Mouse (Mus musculus) gastrocnemius, postnatal 25 days (tissue): Measurements from ENCODE around the gene Nme2. TPM values are rescaled to one million over a fixed set of nuclear protein-coding genes. Genes with fewer than 3 reads are reported as not detected.

Source experiments
- total RNA-seq, 2 experiments: library from RNA; stranded (reverse); gene quantifications; 1 replicate in 1 of 2; 2 replicates in 1 of 2; pipeline ENCODE4 v1.2.3; 2021

Gene Nme2
- total RNA-seq, 2 experiments from 2014 or later: 496 to 573 TPM

Other genes with a start within 250 kb of the Nme2 start
- gene Utp18, start 70.5 kb downstream of the Nme2 start, total RNA-seq: 1 to 10 TPM; 8.2 to 8.7 TPM
- gene Mbtd1, start 70.4 kb downstream of the Nme2 start, total RNA-seq: 10 to 100 TPM in 1 of 2 experiments, 1 to 10 TPM in 1; 9.0 to 10.4 TPM
- 10 to 100 TPM; 17.4 to 19.1 TPM for gene Gm20390, start 12.0 kb upstream of the Nme2 start, total RNA-seq
- 10 to 100 TPM; 14.7 to 22.5 TPM for gene Nme1, start 12.3 kb upstream of the Nme2 start, total RNA-seq
- 100 to 1,000 TPM; 132 to 134 TPM for gene Spag9, start 39.8 kb upstream of the Nme2 start, total RNA-seq